Mouse (Mus musculus) hindbrain, embryonic 11.5 days (tissue): ENCODE data around the gene Mettl26. TPM values are rescaled to one million over a fixed set of nuclear protein-coding genes. Genes with fewer than 3 reads are reported as not detected.
A peak's percentile ranks its signal among the peaks of the same experiment; 100 is the strongest.

Experiments used
- ATAC-seq: fragments of 200-750 bp; cut with Nextera tagmentation; 2 replicates; pipeline ENCODE4 v1.8.0; 2017; ENCODE audit warnings: mild to moderate bottlenecking, moderate TSS enrichment, moderate library complexity; ENCODE audit not compliant: low FRiP score
- DNase-seq: peaks from one replicate; pipeline ENCODE4 v3.0.0-alpha.2; 2015; ENCODE audit warnings: low spot score
- H3K27ac ChIP-seq: fragments of 300-500 bp; sonication (generic); 2 replicates; pipeline ENCODE4 v1.5.1; 2014; ENCODE audit warnings: mild to moderate bottlenecking, low read depth, low read length
- H3K27me3 ChIP-seq: fragments of 300-500 bp; sonication (generic); 2 replicates; pipeline ENCODE4 v1.6.1; 2014; ENCODE audit warnings: mild to moderate bottlenecking, low read length, moderate library complexity, mixed read lengths; ENCODE audit not compliant: control insufficient read depth, insufficient read depth
- H3K36me3 ChIP-seq: fragments of 300-500 bp; sonication (generic); 2 replicates; pipeline ENCODE4 v1.6.1; 2014; ENCODE audit warnings: mild to moderate bottlenecking, low read length, moderate library complexity, mixed read lengths; ENCODE audit not compliant: control insufficient read depth, insufficient read depth
- H3K4me1 ChIP-seq: fragments of 300-500 bp; sonication (generic); replicated peaks from 2 replicates; pipeline ENCODE4 v1.6.1; 2014; ENCODE audit warnings: low read length, mixed read lengths; ENCODE audit not compliant: control insufficient read depth, insufficient read depth
- H3K4me2 ChIP-seq: fragments of 300-500 bp; sonication (generic); replicated peaks from 2 replicates; pipeline ENCODE4 v1.6.1; 2014; ENCODE audit warnings: mild to moderate bottlenecking, low read depth, low read length
- H3K4me3 ChIP-seq: fragments of 300-500 bp; sonication (generic); 2 replicates; pipeline ENCODE4 v1.5.1; 2014; ENCODE audit warnings: low read depth, low read length
- H3K9ac ChIP-seq: fragments of 300-500 bp; sonication (generic); 2 replicates; pipeline ENCODE4 v1.6.1; 2014; ENCODE audit warnings: low read depth, low read length
- H3K9me3 ChIP-seq: fragments of 300-500 bp; sonication (generic); 2 replicates; pipeline ENCODE4 v1.6.1; 2016; ENCODE audit warnings: low read length; ENCODE audit not compliant: control insufficient read depth
- WGBS: fragments of 180-500 bp; shearing (Covaris S2); extraction: QIAGEN DNeasy Blood & Tissue Kit; methylation state at CpG from one replicate; pipeline ENCODE4 v1.1.7; 2014; 5-methylcytosine and 5-hydroxymethylcytosine counted together
- polyA plus RNA-seq: library from polyadenylated mRNA; unstranded; fragments of >200 nt; fragmentation: Nextera tagmentation; extraction: Ambion mirVana; gene quantifications from 2 replicates; pipeline ENCODE4 v1.2.1, GENCODE M21; 2014

Gene Mettl26
- polyA plus RNA-seq, 1 experiment from 2014 or later = 53.2 TPM

GRCm38 (mm10) chr17:25918037-25918750, 43.3 kb downstream of the Mettl26 start:
- peak overlapping the region; percentile 64 for H3K4me2 ChIP-seq
- peaks cover 10% of the 10 kb centered on the region for H3K4me1 ChIP-seq
- no peaks in the 10 kb centered on the region for H3K9me3 ChIP-seq
- no peaks in the 10 kb centered on the region for H3K36me3 ChIP-seq
- ATAC-seq = no peak
- H3K4me3 ChIP-seq = peak overlapping the region; percentile 94
- no peak for DNase-seq
- no peaks in the 10 kb centered on the region for H3K27me3 ChIP-seq
- WGBS = 87% methylated on average over 9 of the region's 9 CpGs
- H3K9ac ChIP-seq = peak overlapping the region; percentile 70
- H3K27ac ChIP-seq = no peak overlapping the region

DNA sequence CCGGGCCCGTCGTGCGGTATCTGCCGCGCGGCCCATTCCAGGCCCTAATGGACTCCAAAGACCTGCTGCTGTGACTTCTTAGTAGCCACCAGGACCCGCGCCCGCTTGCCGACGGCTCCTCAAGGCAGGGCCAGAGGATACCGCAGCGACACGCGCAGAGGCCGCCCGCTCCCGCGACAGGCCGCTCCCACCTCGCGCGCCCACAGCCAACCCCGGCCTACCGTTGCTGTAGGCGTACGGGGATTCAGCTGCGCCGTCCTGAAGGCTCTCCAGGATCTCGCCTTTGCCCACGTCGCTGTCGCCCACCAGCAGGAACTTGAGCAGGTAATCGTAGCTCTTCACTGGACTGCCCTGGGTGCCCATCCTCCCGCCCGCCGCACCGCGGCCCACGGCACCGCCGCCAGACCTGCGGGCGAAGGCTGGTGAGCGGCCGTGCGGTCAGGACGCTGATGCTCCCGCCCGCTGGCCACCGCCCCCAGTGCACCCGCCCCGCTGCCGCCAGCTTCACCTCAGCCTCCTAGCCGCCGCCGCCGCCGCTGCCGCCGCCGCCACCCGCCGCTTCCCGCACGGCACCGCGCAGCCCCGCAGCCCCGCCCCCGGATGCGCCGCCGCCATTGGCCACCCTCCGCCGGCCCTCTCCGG, 44.4 kb downstream of the Mettl26 start, which contains the start of gene Rab40c:
Rab40c (minus strand) TSS at position 584 of the 642 bp plus-strand sequence.
- peak within 1 kb of the TSS; percentile 64 for H3K4me2 ChIP-seq
- H3K27ac ChIP-seq = peak within 1 kb of the TSS; percentile 70
- no peaks in the 10 kb centered on the region for H3K9me3 ChIP-seq
- H3K9ac ChIP-seq = peak within 1 kb of the TSS; percentile 70
- peak within 1 kb of the TSS; percentile 94 for H3K4me3 ChIP-seq
- peaks cover 10% of the 10 kb centered on the region for H3K4me1 ChIP-seq
- no peaks in the 10 kb centered on the region for H3K27me3 ChIP-seq
- no peaks in the 10 kb centered on the region for H3K36me3 ChIP-seq
- under 1% methylated on average over 50 of the region's 78 CpGs for WGBS
- no peak for DNase-seq
- peak; percentile 17 for ATAC-seq

GRCm38 (mm10) chr17:25919786-25920642, 45.1 kb downstream of the Mettl26 start:
- no peaks in the 10 kb centered on the region for H3K9me3 ChIP-seq
- peak overlapping the region; percentile 59 for H3K4me2 ChIP-seq
- H3K27ac ChIP-seq = peak overlapping the region; percentile 70
- peak overlapping the region; percentile 61 for H3K9ac ChIP-seq
- peak overlapping the region; percentile 94 for H3K4me3 ChIP-seq
- ATAC-seq (peak; percentile 99), DNase-seq (peak; percentile 99)
- no peaks in the 10 kb centered on the region for H3K27me3 ChIP-seq
- WGBS = under 1% methylated on average over 37 of the region's 40 CpGs
- H3K4me1 ChIP-seq = peaks cover 10% of the 10 kb centered on the region
- no peaks in the 10 kb centered on the region for H3K36me3 ChIP-seq

DNA sequence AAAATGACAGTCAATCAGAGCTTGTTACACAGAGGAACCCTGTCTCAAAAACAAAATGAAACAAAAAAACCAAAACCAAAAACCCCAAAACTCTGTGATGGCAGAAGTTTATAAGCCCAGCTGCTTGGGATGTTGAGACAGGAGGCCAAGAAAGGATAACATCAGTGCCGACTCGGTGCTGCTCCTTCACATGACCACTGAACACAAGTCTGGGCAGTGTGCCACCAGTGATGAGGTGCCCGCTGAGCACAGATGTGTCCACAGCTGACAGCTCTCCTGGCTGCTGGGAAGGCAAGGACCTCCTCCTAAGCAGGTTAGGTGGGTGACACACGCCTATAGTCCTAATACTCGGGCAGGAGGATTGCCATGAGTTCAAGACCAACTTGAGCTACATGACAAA, 47.2 kb downstream of the Mettl26 start:
- H3K36me3 ChIP-seq = no peaks in the 10 kb centered on the region
- 86% methylated on average over 5 of the region's 5 CpGs for WGBS

DNA sequence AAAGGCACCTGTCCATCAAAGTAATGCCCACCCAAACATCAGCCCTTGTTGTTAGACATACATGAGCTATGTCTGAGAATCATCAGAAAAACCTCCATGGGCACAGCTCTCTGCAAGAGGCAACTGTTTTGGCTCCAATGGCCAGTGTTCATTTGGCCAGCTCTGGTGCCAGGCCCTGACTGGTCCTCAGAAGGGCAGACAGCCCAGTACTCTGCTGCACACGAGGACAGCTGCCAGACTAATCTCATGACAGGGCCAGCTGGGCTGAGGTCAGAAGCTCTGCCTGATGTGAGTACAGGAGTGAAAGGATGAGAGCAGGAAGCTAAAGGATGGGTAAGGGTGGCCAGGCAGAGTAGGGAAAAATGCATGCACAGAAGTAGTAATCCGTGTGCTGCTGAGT, 50.5 kb downstream of the Mettl26 start:
- H3K27ac ChIP-seq = no peak overlapping the region
- no peaks in the 10 kb centered on the region for H3K9me3 ChIP-seq
- H3K9ac ChIP-seq = no peak overlapping the region
- H3K4me3 ChIP-seq = no peak overlapping the region
- H3K27me3 ChIP-seq = no peaks in the 10 kb centered on the region
- 0 out of 2 replicates have a peak, but pooled peaks cover 2% of the 10 kb centered on the region for H3K36me3 ChIP-seq
- DNase-seq (no peak), ATAC-seq (no peak)
- H3K4me1 ChIP-seq = 0 out of 2 replicates have a peak, but pooled peaks cover 2% of the 10 kb centered on the region
- H3K4me2 ChIP-seq = no peak overlapping the region
- 82% methylated on average over 2 of the region's 2 CpGs for WGBS

More for the DNA sequence above, 47.2 kb downstream of the Mettl26 start:
- H3K27me3 ChIP-seq = no peaks in the 10 kb centered on the region
- ATAC-seq (no peak), DNase-seq (no peak)
- H3K27ac ChIP-seq = no peak overlapping the region
- H3K4me1 ChIP-seq = peaks cover 10% of the 10 kb centered on the region
- no peaks in the 10 kb centered on the region for H3K9me3 ChIP-seq
- no peak overlapping the region for H3K4me3 ChIP-seq
- H3K9ac ChIP-seq = no peak overlapping the region
- H3K4me2 ChIP-seq = no peak overlapping the region

Other genes with a start within 250 kb of the Mettl26 start
- 1.8 and 2.5 TPM in 2 replicates for gene Gng13, start 157.9 kb upstream of the Mettl26 start, polyA plus RNA-seq
- 11.9 and 14.4 TPM in 2 replicates for gene Chtf18, start 147.7 kb upstream of the Mettl26 start, polyA plus RNA-seq
- 17.2 and 18.0 TPM in 2 replicates for gene Rpusd1, start 147.4 kb upstream of the Mettl26 start, polyA plus RNA-seq
- not detected in 2 replicates for gene Mslnl, start 139.0 kb upstream of the Mettl26 start, polyA plus RNA-seq
- 0.25 TPM in 1 of 2 replicates, not detected in the other for gene Msln, start 120.7 kb upstream of the Mettl26 start, polyA plus RNA-seq
- gene Narfl, start 101.3 kb upstream of the Mettl26 start, polyA plus RNA-seq = 19.9 and 23.2 TPM in 2 replicates
- gene Haghl, start 89.4 kb upstream of the Mettl26 start, polyA plus RNA-seq = 63.6 and 70.3 TPM in 2 replicates
- 0.42 TPM in 1 of 2 replicates, not detected in the other for gene Ccdc78, start 88.5 kb upstream of the Mettl26 start, polyA plus RNA-seq
- gene Fam173a, start 82.2 kb upstream of the Mettl26 start, polyA plus RNA-seq = 64.8 and 70.9 TPM in 2 replicates
- gene AC134908.4, start 79.4 kb upstream of the Mettl26 start, polyA plus RNA-seq = 0.56 TPM in 1 of 2 replicates, not detected in the other
- 16.9 and 24.1 TPM in 2 replicates for gene Metrn, start 77.9 kb upstream of the Mettl26 start, polyA plus RNA-seq
- gene Fbxl16, start 66.0 kb upstream of the Mettl26 start, polyA plus RNA-seq = 12.2 and 15.0 TPM in 2 replicates
- 22.0 and 23.5 TPM in 2 replicates for gene Wdr24, start 51.4 kb upstream of the Mettl26 start, polyA plus RNA-seq
- 46.3 and 54.0 TPM in 2 replicates for gene Jmjd8, start 46.2 kb upstream of the Mettl26 start, polyA plus RNA-seq
- gene Stub1, start 41.7 kb upstream of the Mettl26 start, polyA plus RNA-seq = 290 and 306 TPM in 2 replicates
- 3.1 TPM in 2 replicates for gene Rhbdl1, start 37.8 kb upstream of the Mettl26 start, polyA plus RNA-seq
- 1.3 and 1.7 TPM in 2 replicates for gene Gm20683, start 33.3 kb upstream of the Mettl26 start, polyA plus RNA-seq
- 7.9 and 9.3 TPM in 2 replicates for gene Rhot2, start 30.2 kb upstream of the Mettl26 start, polyA plus RNA-seq
- 13.4 and 14.3 TPM in 2 replicates for gene Wdr90, start 13.6 kb upstream of the Mettl26 start, polyA plus RNA-seq
- gene Mcrip2, start 6.3 kb upstream of the Mettl26 start, polyA plus RNA-seq = 7.0 and 8.3 TPM in 2 replicates
- 0.71 and 1.3 TPM in 2 replicates for gene Wfikkn1, start 5.8 kb downstream of the Mettl26 start, polyA plus RNA-seq
- gene Rab40c, start 44.7 kb downstream of the Mettl26 start, polyA plus RNA-seq = 19.1 and 19.5 TPM in 2 replicates
- gene Pigq, start 69.9 kb downstream of the Mettl26 start, polyA plus RNA-seq = 45.4 and 47.4 TPM in 2 replicates
- 0.15 and 0.27 TPM in 2 replicates for gene Nhlrc4, start 69.9 kb downstream of the Mettl26 start, polyA plus RNA-seq
- 0.18 and 0.19 TPM in 2 replicates for gene A930017K11Rik, start 77.5 kb downstream of the Mettl26 start, polyA plus RNA-seq
- 19.5 and 20.3 TPM in 2 replicates for gene Capn15, start 110.7 kb downstream of the Mettl26 start, polyA plus RNA-seq
- 19.6 and 20.4 TPM in 2 replicates for gene Rab11fip3, start 194.5 kb downstream of the Mettl26 start, polyA plus RNA-seq
- 20.4 and 24.7 TPM in 2 replicates for gene Decr2, start 215.3 kb downstream of the Mettl26 start, polyA plus RNA-seq
- gene Nme4, start 220.5 kb downstream of the Mettl26 start, polyA plus RNA-seq = 60.3 and 62.6 TPM in 2 replicates
- 1.0 and 1.1 TPM in 2 replicates for gene Tmem8, start 238.2 kb downstream of the Mettl26 start, polyA plus RNA-seq
- 244 TPM in 2 replicates for gene Mrpl28, start 248.4 kb downstream of the Mettl26 start, polyA plus RNA-seq